Mouse (Mus musculus) spleen, postnatal 10 days (tissue): Measurements from ENCODE around the gene Maf.

Source experiments
- DNase-seq, 2 experiments: peaks; one replicate each; pipeline ENCODE4 v3.0.0; 2021 to 2022; ENCODE audit warnings: low spot score in 2 of 2

The Maf gene

GRCm38 (mm10) chr8:115705591-115706110, 1.9 kb downstream of the Maf start:
- DNase-seq, result peak; percentile 12 to 46

- DNase-seq, result no peak
These were observed 4.5 kb downstream of the Maf start for GRCm38 (mm10) chr8:115703056-115703455.

- DNase-seq, result no peak
These were observed 6.6 kb downstream of the Maf start for GRCm38 (mm10) chr8:115701001-115701400.

DNA sequence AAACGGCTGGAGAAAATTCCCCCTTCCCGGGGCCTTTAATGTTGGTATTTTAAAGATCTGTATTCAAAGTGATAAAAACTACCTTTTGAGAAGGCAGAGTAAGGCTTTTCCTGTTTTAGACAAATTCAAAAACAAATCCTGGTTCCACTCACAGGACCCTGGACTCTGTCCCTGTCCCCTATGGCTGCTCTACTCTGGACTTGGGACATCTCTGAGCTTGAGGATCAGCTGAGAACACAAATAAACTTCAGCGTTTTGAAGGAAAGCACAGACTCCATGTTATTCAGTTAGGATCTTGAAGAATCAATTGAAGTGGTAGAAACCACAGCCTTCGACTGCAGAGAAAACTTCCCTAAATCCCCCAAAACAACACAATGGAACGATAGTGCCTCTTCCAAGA, 8.4 kb downstream of the Maf start:
- no peak for DNase-seq

GRCm38 (mm10) chr8:115697410-115697809, 10.2 kb downstream of the Maf start:
- no peak for DNase-seq

DNA sequence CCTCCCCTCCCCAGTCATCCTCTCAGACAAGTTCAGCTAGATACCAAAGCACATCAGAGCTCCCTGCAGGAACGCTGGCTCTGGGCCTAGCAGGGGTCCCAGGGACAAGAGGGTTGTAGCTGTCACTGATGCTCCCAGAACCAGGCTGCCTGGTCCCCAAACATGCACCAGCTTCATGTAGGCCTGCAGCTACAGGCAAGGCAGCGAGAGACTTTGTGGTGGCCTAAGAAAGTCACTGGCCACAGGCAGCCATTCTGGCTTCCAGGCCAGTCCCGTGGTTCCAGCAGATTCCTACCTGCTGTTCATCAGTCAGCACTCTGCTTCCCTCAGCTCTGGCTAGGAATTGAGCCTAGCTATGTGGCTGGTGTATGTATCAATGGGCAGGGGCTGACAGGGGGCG, 10.9 kb downstream of the Maf start:
- no peak for DNase-seq

- no peak for DNase-seq
These were observed 20.2 kb downstream of the Maf start for GRCm38 (mm10) chr8:115687349-115687748.

GRCm38 (mm10) chr8:115683309-115683708, 24.3 kb downstream of the Maf start:
- no peak for DNase-seq

DNA sequence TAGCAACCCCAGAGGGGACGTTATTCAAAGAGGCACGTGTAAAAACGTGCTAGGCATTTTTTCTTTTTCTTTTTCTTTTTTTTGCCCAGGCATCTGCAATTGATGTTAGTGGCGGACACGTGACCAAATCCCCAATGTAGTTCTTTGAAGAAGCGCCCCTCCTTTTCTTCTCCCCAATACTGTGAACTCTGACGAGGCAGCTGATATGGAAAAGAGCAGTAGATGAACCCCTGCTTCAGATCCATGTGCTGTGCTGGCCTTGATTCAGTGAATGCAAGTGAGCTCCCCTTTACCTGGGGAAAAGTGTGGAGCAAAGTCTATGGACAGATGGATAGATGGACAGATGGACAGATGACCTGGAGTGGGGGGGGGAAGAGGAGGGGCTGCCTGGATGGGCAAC, 28.1 kb downstream of the Maf start:
- no peak for DNase-seq

DNA sequence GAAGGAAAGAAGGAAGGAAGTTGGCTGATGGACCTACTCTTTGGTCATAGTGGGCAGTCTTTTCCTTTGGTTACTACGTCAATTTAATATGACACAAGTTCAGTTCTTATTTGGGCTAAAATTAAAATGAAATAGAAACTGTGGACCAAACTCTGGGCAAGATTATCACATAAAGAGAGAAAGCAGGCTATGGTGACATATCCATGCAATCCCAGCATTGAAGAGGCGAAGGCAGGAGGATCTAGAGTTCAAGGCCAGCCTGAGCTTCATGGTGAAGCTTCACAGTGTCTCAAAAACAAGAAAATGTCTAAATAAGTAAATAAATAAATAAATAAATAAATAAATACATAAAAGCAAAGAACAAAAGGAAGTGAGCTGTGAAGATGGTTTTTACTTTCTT, 42.7 kb downstream of the Maf start:
- no peak for DNase-seq

DNA sequence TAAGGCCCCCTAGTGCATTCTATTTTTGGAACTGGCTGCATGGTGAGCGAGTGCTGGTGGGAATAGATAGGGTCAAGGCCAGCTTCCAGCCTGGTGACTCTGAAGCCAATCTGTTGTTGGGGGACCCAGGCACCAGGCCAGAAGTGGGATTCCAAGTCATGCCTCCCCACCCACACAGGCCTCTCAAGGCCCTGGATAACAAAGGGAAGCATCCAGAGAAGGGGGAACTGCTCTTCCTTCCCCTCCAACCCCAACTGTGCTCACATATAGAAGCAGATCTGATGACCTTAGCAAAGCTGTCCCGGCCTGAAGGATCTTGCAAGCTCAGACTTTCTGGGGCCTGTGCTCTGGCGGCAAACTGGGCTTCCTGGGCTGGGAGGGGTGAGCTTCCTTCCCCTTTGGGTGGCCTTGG, 57.5 kb downstream of the Maf start:
- DNase-seq, result peak in 1 of 2 experiments; percentile 19

- no peak for DNase-seq
These were observed 62.5 kb downstream of the Maf start for GRCm38 (mm10) chr8:115645139-115645538.

DNA sequence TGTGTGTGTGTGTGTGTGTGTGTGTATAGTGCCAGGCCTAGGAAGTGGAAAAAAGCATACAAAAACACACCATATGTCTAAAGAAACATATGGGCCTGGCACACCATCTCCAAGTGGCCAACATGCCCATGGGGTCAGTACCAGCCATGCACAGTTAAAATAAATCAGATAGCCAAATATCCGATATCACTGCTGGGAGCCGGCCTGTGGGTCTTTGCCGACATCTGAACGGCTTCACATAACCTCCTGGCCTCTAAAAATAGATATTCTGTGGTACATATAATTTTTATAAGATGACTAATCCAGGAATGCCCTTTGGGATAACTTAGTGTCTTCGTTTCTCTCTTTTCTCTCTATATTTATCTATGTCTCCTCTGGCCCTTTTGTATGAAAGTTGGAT, 65.7 kb downstream of the Maf start:
- DNase-seq, result no peak

GRCm38 (mm10) chr8:115639951-115640350, 67.6 kb downstream of the Maf start:
- no peak for DNase-seq

GRCm38 (mm10) chr8:115636751-115637150, 70.8 kb downstream of the Maf start:
- no peak for DNase-seq
